Comparison of ENCODE assay signal across 8 mouse cellular contexts in genomic region chr7:92636295-92637011, GRCm38 (mm10). TPM values are rescaled to one million over a fixed set of nuclear protein-coding genes. Genes with fewer than 3 reads are reported as not detected.
A peak's percentile ranks its signal among the peaks of the same experiment; 100 is the strongest.
DNase-seq lines count a peak whose midpoint lies in the region; ATAC-seq and TF ChIP-seq lines count a peak whose summit lies in the region.

No protein-coding gene starts in this region.

- no peak for TF ChIP-seq EP300 in liver, embryonic 14.5 days (IDR thresholded peaks at IDR 0.05; ENCODE audit: low read depth)

- H3K4me1 ChIP-seq in kidney, postnatal 0 days (replicated peaks; ENCODE audit: insufficient read depth, low read length): 0 out of 2 replicates have a peak, but pooled peaks cover 3% of the 10 kb centered on the region
- no peaks in the 10 kb centered on the region; the same call in 1 of the 2 replicates for H3K4me1 ChIP-seq in bone marrow macrophage, adult 2 months (ENCODE audit: control insufficient read depth, insufficient read depth, low read length)
- peaks cover 2 to 12% of the 10 kb centered on the region in 2 experiments; a peak in 3 of 4 replicates for H3K4me1 ChIP-seq in liver, embryonic 14.5 days (replicated peaks; ENCODE audit: control insufficient read depth in 2 of 2, insufficient read depth in 2 of 2, low read length in 1 of 2)
- H3K4me1 ChIP-seq in neural tube, embryonic 15.5 days: peaks cover 18% of the 10 kb centered on the region

- no peak for TF ChIP-seq POLR2A in bone marrow macrophage, adult 2 months (IDR thresholded peaks at IDR 0.05; ENCODE audit: borderline replicate concordance, low read depth, low read length)

- DNase-seq in kidney, postnatal 0 days (ENCODE audit: low spot score): no peak
- no peak for DNase-seq in kidney, adult 9 months
- peak; percentile 38 for DNase-seq in forelimb bud, embryonic 11.5 days (ENCODE audit: low read depth, low spot score)
- peak in 1 of 3 experiments; percentile 6 for DNase-seq in liver, embryonic 14.5 days (ENCODE audit: low read depth in 3 of 3, low spot score in 3 of 3)
- no peak for DNase-seq in urinary bladder, postnatal 10 days (ENCODE audit: low spot score)
- DNase-seq in thymus, postnatal 25 days: no peak

- under 1% methylated on average over 49 of the region's 49 CpGs for WGBS in kidney, postnatal 0 days
- WGBS in liver, embryonic 14.5 days (ENCODE audit: insufficient replicate concordance): 3% methylated on average over 49 of the region's 49 CpGs
- WGBS in neural tube, embryonic 15.5 days: 1% methylated on average over 49 of the region's 49 CpGs

- no peaks in the 10 kb centered on the region for H3K36me3 ChIP-seq in kidney, postnatal 0 days (ENCODE audit: insufficient read depth, low read length)
- H3K36me3 ChIP-seq in liver, embryonic 14.5 days (replicated peaks; ENCODE audit: control insufficient read depth, insufficient read depth, low read depth): peaks cover 3% of the 10 kb centered on the region
- H3K36me3 ChIP-seq in neural tube, embryonic 15.5 days: peaks cover 10% of the 10 kb centered on the region; the same call in 1 of the 2 replicates

- peak overlapping the region; percentile 75 for H3K4me3 ChIP-seq in kidney, postnatal 0 days (replicated peaks; ENCODE audit: low read depth, low read length)
- H3K4me3 ChIP-seq in bone marrow macrophage, adult 2 months (ENCODE audit: insufficient read depth, low read length): peak overlapping the region; percentile 94
- peak overlapping the region; percentile 90 to 96 for H3K4me3 ChIP-seq in liver, embryonic 14.5 days (ENCODE audit: insufficient read depth in 1 of 2, low read depth in 2 of 2, low read length in 2 of 2)
- peak overlapping the region; percentile 90 for H3K4me3 ChIP-seq in neural tube, embryonic 15.5 days (replicated peaks)

- no peaks in the 10 kb centered on the region for H3K27me3 ChIP-seq in kidney, postnatal 0 days (ENCODE audit: insufficient read depth, low read length)
- H3K27me3 ChIP-seq in liver, embryonic 14.5 days (ENCODE audit: control insufficient read depth, insufficient read depth, low read length): peaks cover 13% of the 10 kb centered on the region
- H3K27me3 ChIP-seq in neural tube, embryonic 15.5 days (replicated peaks): no peaks in the 10 kb centered on the region

- TF ChIP-seq CTCF in kidney, postnatal 0 days (IDR thresholded peaks at IDR 0.05; ENCODE audit: low read depth): no peak
- TF ChIP-seq CTCF in bone marrow macrophage, adult 2 months (IDR thresholded peaks at IDR 0.05; ENCODE audit: low read depth, low read length): no peak
- TF ChIP-seq CTCF in liver, embryonic 14.5 days (IDR thresholded peaks at IDR 0.05; ENCODE audit: low read depth): no peak

- H3K27ac ChIP-seq in kidney, postnatal 0 days: 0 out of 2 replicates have a peak overlapping the region, but pooled peaks have one; percentile 38
- no peak overlapping the region for H3K27ac ChIP-seq in bone marrow macrophage, adult 2 months (ENCODE audit: insufficient read depth, low read depth, low read length)
- no peak overlapping the region for H3K27ac ChIP-seq in liver, embryonic 14.5 days
- peak overlapping the region; percentile 87 for H3K27ac ChIP-seq in neural tube, embryonic 15.5 days (replicated peaks)

- peak; percentile 65; the same call in 1 of the 2 replicates for ATAC-seq in kidney, postnatal 0 days (replicated peaks; ENCODE audit: low FRiP score, low read depth)
- ATAC-seq in liver, embryonic 14.5 days (ENCODE audit: insufficient read depth): peak; percentile 51
- ATAC-seq in neural tube, embryonic 15.5 days (ENCODE audit: low FRiP score): peak; percentile 81

- H3K9me3 ChIP-seq in kidney, postnatal 0 days (replicated peaks; ENCODE audit: low read length): no peaks in the 10 kb centered on the region
- no peaks in the 10 kb centered on the region for H3K9me3 ChIP-seq in liver, embryonic 14.5 days (ENCODE audit: control insufficient read depth, low read length)
- H3K9me3 ChIP-seq in neural tube, embryonic 15.5 days (replicated peaks): no peaks in the 10 kb centered on the region

- peak overlapping the region; percentile 83 for H3K4me2 ChIP-seq in kidney, postnatal 0 days (ENCODE audit: low read length)
- H3K4me2 ChIP-seq in liver, embryonic 14.5 days (ENCODE audit: low read depth): peak overlapping the region; percentile 90
- H3K4me2 ChIP-seq in neural tube, embryonic 15.5 days: peak overlapping the region; percentile 97

- H3K9ac ChIP-seq in kidney, postnatal 0 days (ENCODE audit: low read depth, low read length): peak overlapping the region; percentile 76
- H3K9ac ChIP-seq in liver, embryonic 14.5 days (replicated peaks): peak overlapping the region; percentile 81
- peak overlapping the region; percentile 83 for H3K9ac ChIP-seq in neural tube, embryonic 15.5 days (replicated peaks)

RNA-seq across cellular contexts. Expression of gene Ankrd42, which starts 0.5 kb away (rescaled TPM):
- 4.5 and 5.5 TPM in 2 replicates for polyA plus RNA-seq in kidney, postnatal 0 days (2015; fragmentation: Nextera tagmentation; extraction: Ambion mirVana)
- 0.39 and 1.0 TPM in 2 replicates for polyA plus RNA-seq in bone marrow macrophage, adult 2 months (2012; ENCODE audit: insufficient read depth, insufficient read length, missing spikeins)
- polyA plus RNA-seq in liver, embryonic 14.5 days (2012; rRNA removed): 0.10 and 0.19 TPM in 2 replicates
- polyA plus RNA-seq in liver, embryonic 14.5 days (2014; fragmentation: Nextera tagmentation; extraction: Ambion mirVana): 0.38 and 0.51 TPM in 2 replicates
- polyA plus RNA-seq in neural tube, embryonic 15.5 days (2015; fragmentation: Nextera tagmentation; extraction: Ambion mirVana): 19.5 and 20.6 TPM in 2 replicates

RNA-seq across cellular contexts. Expression of gene Pcf11, which starts 33.3 kb away (rescaled TPM):
- polyA plus RNA-seq in kidney, postnatal 0 days (2015; fragmentation: Nextera tagmentation; extraction: Ambion mirVana): 17.8 and 20.9 TPM in 2 replicates
- polyA plus RNA-seq in bone marrow macrophage, adult 2 months (2012; ENCODE audit: insufficient read depth, insufficient read length, missing spikeins): 41.8 and 46.8 TPM in 2 replicates
- polyA plus RNA-seq in liver, embryonic 14.5 days (2012; rRNA removed): 7.9 and 11.9 TPM in 2 replicates
- polyA plus RNA-seq in liver, embryonic 14.5 days (2014; fragmentation: Nextera tagmentation; extraction: Ambion mirVana): 8.0 and 8.4 TPM in 2 replicates
- 17.9 and 19.7 TPM in 2 replicates for polyA plus RNA-seq in neural tube, embryonic 15.5 days (2015; fragmentation: Nextera tagmentation; extraction: Ambion mirVana)

Comparison
In these comparisons a context has a peak if more than half of its experiments do, and no peak if none do; other contexts are left out.
1. H3K27ac ChIP-seq: peak in kidney, postnatal 0 days (single experiment) and neural tube, embryonic 15.5 days (single experiment); none in bone marrow macrophage, adult 2 months (single experiment) and liver, embryonic 14.5 days (single experiment).
2. Peak in every context shown above with its lines, with median percentiles within 50 percentile points of each other: ATAC-seq, H3K4me2 ChIP-seq, H3K4me3 ChIP-seq and H3K9ac ChIP-seq.